Mouse (Mus musculus): Measurements from ENCODE around the gene Gart. TPM values are rescaled to one million over a fixed set of nuclear protein-coding genes. Genes with fewer than 3 reads are reported as not detected.

The Gart gene
- polyA plus RNA-seq, 1 experiment from 2014 or later = 55.2 TPM

GRCm38 (mm10) chr16:91606958-91607357 lies 39.8 kb downstream of the Gart start:
- Histone ChIP-seq H3K27me3 (ENCODE audit: control insufficient read depth, insufficient read depth, low read depth, low read length) (no peaks in the 10 kb centered on the region), H3K4me1 (ENCODE audit: control insufficient read depth, insufficient read depth, low read length) (no peaks in the 10 kb centered on the region), H3K9ac (ENCODE audit: low read depth, low read length) (no peak overlapping the region), H3K4me2 (ENCODE audit: low read length) (no peak overlapping the region), H3K9me3 (replicated peaks; ENCODE audit: control insufficient read depth, low read length, poor library complexity, severe bottlenecking) (no peaks in the 10 kb centered on the region), H3K36me3 (ENCODE audit: control insufficient read depth, insufficient read depth, low read length) (no peaks in the 10 kb centered on the region), H3K4me3 (ENCODE audit: low read depth, low read length) (no peak overlapping the region), H3K27ac (ENCODE audit: low read length) (no peak overlapping the region)
- 94% methylated on average over 8 of the region's 8 CpGs for WGBS
- no peak for ATAC-seq

- Histone ChIP-seq H3K27ac (ENCODE audit: low read length) (no peak overlapping the region), H3K4me3 (ENCODE audit: low read depth, low read length) (no peak overlapping the region), H3K9ac (ENCODE audit: low read depth, low read length) (no peak overlapping the region), H3K4me2 (ENCODE audit: low read length) (no peak overlapping the region), H3K9me3 (replicated peaks; ENCODE audit: control insufficient read depth, low read length, poor library complexity, severe bottlenecking) (no peaks in the 10 kb centered on the region), H3K4me1 (ENCODE audit: control insufficient read depth, insufficient read depth, low read length) (no peaks in the 10 kb centered on the region), H3K36me3 (ENCODE audit: control insufficient read depth, insufficient read depth, low read length) (no peaks in the 10 kb centered on the region), H3K27me3 (ENCODE audit: control insufficient read depth, insufficient read depth, low read depth, low read length) (no peaks in the 10 kb centered on the region)
- ATAC-seq = no peak
- WGBS = 84% methylated on average over 6 of the region's 6 CpGs
Observed at GRCm38 (mm10) chr16:91605156-91605555, 41.6 kb downstream of the Gart start.

- H3K4me1 ChIP-seq (ENCODE audit: control insufficient read depth, insufficient read depth, low read length) = peaks cover 2% of the 10 kb centered on the region; the same call in 1 of the 2 replicates
- H3K27me3 ChIP-seq (ENCODE audit: control insufficient read depth, insufficient read depth, low read depth, low read length) = peaks cover 3% of the 10 kb centered on the region; the same call in 1 of the 2 replicates
- no peak overlapping the region for H3K27ac ChIP-seq (ENCODE audit: low read length)
- H3K9me3 ChIP-seq (replicated peaks; ENCODE audit: control insufficient read depth, low read length, poor library complexity, severe bottlenecking) = no peaks in the 10 kb centered on the region
- ATAC-seq = no peak
- WGBS = 81% methylated on average over 9 of the region's 9 CpGs
- no peak overlapping the region for H3K9ac ChIP-seq (ENCODE audit: low read depth, low read length)
- no peaks in the 10 kb centered on the region for H3K36me3 ChIP-seq (ENCODE audit: control insufficient read depth, insufficient read depth, low read length)
- no peak overlapping the region for H3K4me3 ChIP-seq (ENCODE audit: low read depth, low read length)
- no peak overlapping the region for H3K4me2 ChIP-seq (ENCODE audit: low read length)
Observed at GRCm38 (mm10) chr16:91601693-91602092, 45.1 kb downstream of the Gart start.

GRCm38 (mm10) chr16:91601081-91601480 lies 45.7 kb downstream of the Gart start:
- no peak overlapping the region for H3K4me3 ChIP-seq (ENCODE audit: low read depth, low read length)
- H3K27me3 ChIP-seq (ENCODE audit: control insufficient read depth, insufficient read depth, low read depth, low read length) = peaks cover 3% of the 10 kb centered on the region; the same call in 1 of the 2 replicates
- no peak overlapping the region for H3K27ac ChIP-seq (ENCODE audit: low read length)
- WGBS = 81% methylated on average over 4 of the region's 4 CpGs
- no peaks in the 10 kb centered on the region for H3K9me3 ChIP-seq (replicated peaks; ENCODE audit: control insufficient read depth, low read length, poor library complexity, severe bottlenecking)
- no peak overlapping the region for H3K4me2 ChIP-seq (ENCODE audit: low read length)
- H3K4me1 ChIP-seq (ENCODE audit: control insufficient read depth, insufficient read depth, low read length) = peaks cover 6% of the 10 kb centered on the region
- no peak overlapping the region for H3K9ac ChIP-seq (ENCODE audit: low read depth, low read length)
- H3K36me3 ChIP-seq (ENCODE audit: control insufficient read depth, insufficient read depth, low read length) = no peaks in the 10 kb centered on the region
- ATAC-seq = no peak

- no peaks in the 10 kb centered on the region for H3K36me3 ChIP-seq (ENCODE audit: control insufficient read depth, insufficient read depth, low read length)
- H3K27ac ChIP-seq (ENCODE audit: low read length) = no peak overlapping the region
- no peak overlapping the region for H3K9ac ChIP-seq (ENCODE audit: low read depth, low read length)
- peaks cover 3% of the 10 kb centered on the region; the same call in 1 of the 2 replicates for H3K27me3 ChIP-seq (ENCODE audit: control insufficient read depth, insufficient read depth, low read depth, low read length)
- H3K4me1 ChIP-seq (ENCODE audit: control insufficient read depth, insufficient read depth, low read length) = peaks cover 10% of the 10 kb centered on the region
- H3K4me3 ChIP-seq (ENCODE audit: low read depth, low read length) = no peak overlapping the region
- ATAC-seq = no peak
- no peak overlapping the region for H3K4me2 ChIP-seq (ENCODE audit: low read length)
- no peaks in the 10 kb centered on the region for H3K9me3 ChIP-seq (replicated peaks; ENCODE audit: control insufficient read depth, low read length, poor library complexity, severe bottlenecking)
Observed at GRCm38 (mm10) chr16:91599242-91599641, 47.5 kb downstream of the Gart start.

GRCm38 (mm10) chr16:91597672-91598010 lies 49.1 kb downstream of the Gart start, which contains the start of gene Tmem50b:
Tmem50b (minus strand) TSS chr16:91597800.
- peak within 1 kb of the TSS; percentile 85 for H3K4me2 ChIP-seq (ENCODE audit: low read length)
- peaks cover 3% of the 10 kb centered on the region; the same call in 1 of the 2 replicates for H3K27me3 ChIP-seq (ENCODE audit: control insufficient read depth, insufficient read depth, low read depth, low read length)
- H3K36me3 ChIP-seq (ENCODE audit: control insufficient read depth, insufficient read depth, low read length) = no peaks in the 10 kb centered on the region
- H3K9me3 ChIP-seq (replicated peaks; ENCODE audit: control insufficient read depth, low read length, poor library complexity, severe bottlenecking) = no peaks in the 10 kb centered on the region
- peak within 1 kb of the TSS; percentile 87 for H3K9ac ChIP-seq (ENCODE audit: low read depth, low read length)
- ATAC-seq = peak; percentile 99
- peaks cover 10% of the 10 kb centered on the region for H3K4me1 ChIP-seq (ENCODE audit: control insufficient read depth, insufficient read depth, low read length)
- peak within 1 kb of the TSS; percentile 62 for H3K4me3 ChIP-seq (ENCODE audit: low read depth, low read length)
- H3K27ac ChIP-seq (ENCODE audit: low read length) = peak within 1 kb of the TSS; percentile 69
- WGBS = 0% methylated on average over 32 of the region's 34 CpGs

GRCm38 (mm10) chr16:91596779-91597671 lies 49.7 kb downstream of the Gart start:
- Histone ChIP-seq H3K4me3 (ENCODE audit: low read depth, low read length) (peak overlapping the region; percentile 62), H3K27ac (ENCODE audit: low read length) (peak overlapping the region; percentile 69), H3K9me3 (replicated peaks; ENCODE audit: control insufficient read depth, low read length, poor library complexity, severe bottlenecking) (no peaks in the 10 kb centered on the region), H3K27me3 (ENCODE audit: control insufficient read depth, insufficient read depth, low read depth, low read length) (peaks cover 3% of the 10 kb centered on the region; the same call in 1 of the 2 replicates), H3K36me3 (ENCODE audit: control insufficient read depth, insufficient read depth, low read length) (no peaks in the 10 kb centered on the region), H3K4me2 (ENCODE audit: low read length) (peak overlapping the region; percentile 85), H3K9ac (ENCODE audit: low read depth, low read length) (peak overlapping the region; percentile 87), H3K4me1 (ENCODE audit: control insufficient read depth, insufficient read depth, low read length) (peaks cover 10% of the 10 kb centered on the region)
- under 1% methylated on average over 58 of the region's 75 CpGs for WGBS
- no peak; the same call in 1 of the 2 replicates for ATAC-seq

GRCm38 (mm10) chr16:91596397-91596778 lies 50.4 kb downstream of the Gart start:
- Histone ChIP-seq H3K9me3 (replicated peaks; ENCODE audit: control insufficient read depth, low read length, poor library complexity, severe bottlenecking) (no peaks in the 10 kb centered on the region), H3K36me3 (ENCODE audit: control insufficient read depth, insufficient read depth, low read length) (no peaks in the 10 kb centered on the region), H3K4me3 (ENCODE audit: low read depth, low read length) (peak overlapping the region; percentile 62), H3K9ac (ENCODE audit: low read depth, low read length) (peak overlapping the region; percentile 87), H3K4me1 (ENCODE audit: control insufficient read depth, insufficient read depth, low read length) (peaks cover 10% of the 10 kb centered on the region), H3K27ac (ENCODE audit: low read length) (no peak overlapping the region), H3K4me2 (ENCODE audit: low read length) (peak overlapping the region; percentile 85), H3K27me3 (ENCODE audit: control insufficient read depth, insufficient read depth, low read depth, low read length) (peaks cover 3% of the 10 kb centered on the region; the same call in 1 of the 2 replicates)
- no peak for ATAC-seq
- 19% methylated on average over 9 of the region's 9 CpGs for WGBS

- no peak overlapping the region for H3K4me2 ChIP-seq (ENCODE audit: low read length)
- ATAC-seq = no peak
- no peak overlapping the region for H3K27ac ChIP-seq (ENCODE audit: low read length)
- H3K9ac ChIP-seq (ENCODE audit: low read depth, low read length) = 0 out of 2 replicates have a peak overlapping the region, but pooled peaks have one; percentile 14
- H3K36me3 ChIP-seq (ENCODE audit: control insufficient read depth, insufficient read depth, low read length) = no peaks in the 10 kb centered on the region
- no peaks in the 10 kb centered on the region for H3K9me3 ChIP-seq (replicated peaks; ENCODE audit: control insufficient read depth, low read length, poor library complexity, severe bottlenecking)
- WGBS = 77% methylated on average over 6 of the region's 6 CpGs
- H3K4me3 ChIP-seq (ENCODE audit: low read depth, low read length) = no peak overlapping the region
- peaks cover 10% of the 10 kb centered on the region for H3K4me1 ChIP-seq (ENCODE audit: control insufficient read depth, insufficient read depth, low read length)
- H3K27me3 ChIP-seq (ENCODE audit: control insufficient read depth, insufficient read depth, low read depth, low read length) = peaks cover 3% of the 10 kb centered on the region; the same call in 1 of the 2 replicates
Observed at GRCm38 (mm10) chr16:91595076-91595475, 51.7 kb downstream of the Gart start.

Data from midbrain, embryonic 16.5 days (tissue).